Mouse (Mus musculus) myocyte (in vitro differentiated cells): ENCODE data around the gene Pgf.

Experiments
- E2F4 ChIP-seq: IDR thresholded peaks from one replicate; pipeline ENCODE4 v1.6.1; 2011; ENCODE audit warnings: mild to moderate bottlenecking, control low read depth, moderate library complexity; ENCODE audit not compliant: insufficient read depth
- MAX ChIP-seq: IDR thresholded peaks from one replicate; pipeline ENCODE4 v1.6.1; 2011; ENCODE audit warnings: low read depth, mild to moderate bottlenecking, control low read depth
- MYOG ChIP-seq, 3 experiments: IDR thresholded peaks; one replicate each; pipeline ENCODE4 v1.6.1; 2011; ENCODE audit warnings: control low read depth in 2 of 3, low read depth in 2 of 3, mild to moderate bottlenecking in 2 of 3; ENCODE audit not compliant: insufficient read length in 2 of 3, control insufficient read depth in 1 of 3, insufficient read depth in 1 of 3
- POLR2A ChIP-seq: IDR thresholded peaks from one replicate; pipeline ENCODE4 v1.6.1; 2011; ENCODE audit warnings: low read depth, mild to moderate bottlenecking, control low read depth, moderate library complexity; ENCODE audit not compliant: insufficient read length
- TCF12 ChIP-seq: IDR thresholded peaks from one replicate; pipeline ENCODE4 v1.6.1; 2011; ENCODE audit warnings: mild to moderate bottlenecking, control low read depth; ENCODE audit not compliant: poor library complexity, insufficient read depth, severe bottlenecking

DNA sequence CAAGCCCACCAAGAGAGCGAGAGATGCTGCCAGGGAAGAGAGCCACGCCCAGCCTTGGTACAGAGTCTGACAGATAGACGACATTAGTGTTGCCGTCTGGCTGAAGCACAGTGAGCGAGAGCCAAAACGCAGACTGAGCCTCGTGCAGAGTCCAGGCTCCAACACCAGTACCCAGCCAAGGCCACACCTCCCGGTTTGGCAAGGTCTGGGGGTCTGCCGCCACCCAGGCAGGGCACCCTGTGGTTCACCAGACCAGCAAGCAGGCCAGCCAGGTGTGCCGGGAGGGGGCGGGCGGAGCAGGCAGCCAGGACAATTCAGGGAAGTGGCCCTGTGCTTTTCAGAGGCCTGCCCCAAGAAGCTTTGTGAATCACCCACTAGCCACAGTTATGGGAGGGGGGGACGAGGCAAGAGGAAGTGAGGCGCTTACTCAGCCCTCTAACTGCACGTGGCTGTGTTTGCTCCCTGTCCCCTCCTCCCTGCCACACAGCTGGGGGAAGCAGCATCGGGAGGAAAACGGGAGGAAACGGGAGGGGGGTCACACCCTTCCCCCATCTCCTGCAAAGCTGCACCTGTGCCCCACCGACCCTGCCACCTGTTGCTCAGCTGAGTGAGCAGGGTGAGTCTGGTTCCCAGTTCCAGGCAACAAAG, 15.0 kb upstream of the Pgf start:
- TF ChIP-seq TCF12 (peak; percentile 53), POLR2A (peak; percentile 30), MYOG (IDR thresholded peaks at IDR 0.05; ENCODE audit: control insufficient read depth in 1 of 3, insufficient read depth in 1 of 3, insufficient read length in 2 of 3, low read depth in 2 of 3) (peak in 2 of 3 experiments; percentile 54 to 85), MAX (no peak), E2F4 (no peak)
